Mouse (Mus musculus) stomach, postnatal 0 days (tissue): Measurements from ENCODE around the gene Msantd3. TPM values are rescaled to one million over a fixed set of nuclear protein-coding genes. Genes with fewer than 3 reads are reported as not detected.

Experiments
- ATAC-seq: fragments of 200-750 bp; cut with Nextera tagmentation; 2 replicates; pipeline ENCODE4 v1.8.0; 2017; ENCODE audit not compliant: low FRiP score, low TSS enrichment
- DNase-seq: peaks from one replicate; pipeline ENCODE4 v3.0.0-alpha.2; 2016; ENCODE audit warnings: low spot score
- H3K27ac ChIP-seq: fragments of 300-500 bp; sonication (generic); replicated peaks from 2 replicates; pipeline ENCODE4 v1.5.1; 2014; ENCODE audit warnings: mild to moderate bottlenecking, control low read depth
- H3K27me3 ChIP-seq: fragments of 300-500 bp; sonication (generic); 2 replicates; pipeline ENCODE4 v1.6.1; 2014; ENCODE audit warnings: low read length; ENCODE audit not compliant: control insufficient read depth, insufficient read depth
- H3K36me3 ChIP-seq: fragments of 300-500 bp; sonication (generic); 2 replicates; pipeline ENCODE4 v1.6.1; 2014; ENCODE audit warnings: low read length, mixed read lengths; ENCODE audit not compliant: control insufficient read depth, insufficient read depth
- H3K4me1 ChIP-seq: fragments of 300-500 bp; sonication (generic); replicated peaks from 2 replicates; pipeline ENCODE4 v1.6.1; 2014; ENCODE audit warnings: antibody characterized with exemption; ENCODE audit not compliant: control insufficient read depth, insufficient read depth
- H3K4me2 ChIP-seq: fragments of 300-500 bp; sonication (generic); replicated peaks from 2 replicates; pipeline ENCODE4 v1.6.1; 2014; ENCODE audit warnings: low read depth, mild to moderate bottlenecking, control low read depth, moderate library complexity
- H3K4me3 ChIP-seq: fragments of 300-500 bp; sonication (generic); 2 replicates; pipeline ENCODE4 v1.5.1; 2014; ENCODE audit warnings: low read depth, low read length, control low read depth
- H3K9ac ChIP-seq: fragments of 300-500 bp; sonication (generic); 2 replicates; pipeline ENCODE4 v1.6.1; 2014; ENCODE audit warnings: mild to moderate bottlenecking, low read length, control low read depth, mixed read lengths
- H3K9me3 ChIP-seq: fragments of 300-500 bp; sonication (generic); 2 replicates; pipeline ENCODE4 v1.6.1; 2016; ENCODE audit warnings: low read length; ENCODE audit not compliant: control insufficient read depth
- CTCF ChIP-seq: IDR thresholded peaks from 2 replicates; pipeline ENCODE4 v1.5.1; 2016; ENCODE audit warnings: antibody characterized with exemption, low read depth, mild to moderate bottlenecking, moderate library complexity
- EP300 ChIP-seq: optimal IDR thresholded peaks from 2 replicates; pipeline ENCODE3; 2016; ENCODE audit warnings: antibody characterized with exemption
- WGBS: fragments of 180-500 bp; shearing (Covaris S2); extraction: QIAGEN DNeasy Blood & Tissue Kit; methylation state at CpG from one replicate; pipeline ENCODE4 v1.1.7; 2014; 5-methylcytosine and 5-hydroxymethylcytosine counted together
- polyA plus RNA-seq: library from polyadenylated mRNA; unstranded; fragments of >200 nt; fragmentation: Nextera tagmentation; extraction: Ambion mirVana; gene quantifications from 2 replicates; pipeline ENCODE4 v1.2.1, GENCODE M21; 2015

Msantd3 gene
- polyA plus RNA-seq, result 11.0 and 11.4 TPM in 2 replicates

DNA sequence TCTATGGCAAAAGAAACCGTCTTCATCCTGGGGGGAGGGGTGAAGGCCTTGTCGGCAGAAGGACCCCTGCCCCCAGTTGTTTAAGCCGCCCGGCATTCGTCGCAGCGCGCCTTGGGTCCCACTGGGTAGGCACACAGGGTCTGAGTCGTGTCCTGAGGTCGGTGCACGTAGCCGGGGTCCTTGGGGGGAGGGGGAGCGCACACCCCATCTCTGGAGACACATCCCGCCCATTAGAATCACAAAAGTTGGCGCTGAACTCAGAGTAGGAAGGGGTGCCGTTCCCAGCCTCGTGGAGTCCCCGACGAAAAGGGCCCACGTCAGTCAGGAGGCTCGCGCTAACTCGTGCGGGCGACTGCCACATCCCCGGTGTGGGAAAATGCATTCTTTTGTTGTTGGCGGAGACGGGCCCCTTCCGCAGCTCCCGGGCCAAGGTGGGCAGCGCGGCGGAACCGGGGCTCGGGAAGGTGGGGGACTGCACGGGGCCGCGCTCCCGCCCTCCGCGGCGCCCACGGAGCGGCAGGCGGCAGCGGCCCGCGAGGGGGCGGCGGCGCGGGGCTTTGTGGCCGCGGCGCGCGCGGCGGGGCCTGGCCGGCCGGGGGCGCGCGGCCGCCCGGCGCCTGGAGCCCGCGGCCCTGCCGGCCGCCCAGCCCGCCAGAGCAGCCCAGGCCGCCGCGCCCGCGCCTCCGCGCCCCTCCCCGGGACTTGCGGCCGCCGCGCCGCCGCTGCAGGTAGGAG is at the start of gene Msantd3:
Gene Msantd3 (plus strand): TSS at position 95 of the 735 bp plus-strand sequence.
- H3K36me3 ChIP-seq, result no peaks in the 10 kb centered on the region
- ATAC-seq, result peak; percentile 76
- WGBS, result 1% methylated on average over 43 of the region's 86 CpGs

GRCm38 (mm10) chr4:48491290-48491743 is 48.4 kb upstream of the Msantd3 start:
- no peaks in the 10 kb centered on the region for H3K27me3 ChIP-seq
- no peak for TF ChIP-seq EP300
- no peak for TF ChIP-seq CTCF
- peak overlapping the region; percentile 44 for H3K4me2 ChIP-seq
- no peaks in the 10 kb centered on the region for H3K9me3 ChIP-seq
- H3K27ac ChIP-seq, result no peak overlapping the region
- DNase-seq (peak; percentile 60), ATAC-seq (peak; percentile 65; the same call in 1 of the 2 replicates)
- H3K36me3 ChIP-seq, result no peaks in the 10 kb centered on the region
- no peaks in the 10 kb centered on the region for H3K4me1 ChIP-seq
- peak overlapping the region; percentile 12; the same call in 1 of the 2 replicates for H3K4me3 ChIP-seq
- 7% methylated on average over 14 of the region's 14 CpGs for WGBS
- H3K9ac ChIP-seq, result no peak overlapping the region

More for the DNA sequence above, at the start of gene Msantd3:
- Histone ChIP-seq H3K9ac (peak within 1 kb of the TSS; percentile 94), H3K9me3 (no peaks in the 10 kb centered on the region), H3K4me2 (peak within 1 kb of the TSS; percentile 76), H3K4me3 (peak within 1 kb of the TSS; percentile 70), H3K27ac (peak within 1 kb of the TSS; percentile 88), H3K27me3 (no peaks in the 10 kb centered on the region), H3K4me1 (no peaks in the 10 kb centered on the region; the same call in none of the 2 replicates)
- TF ChIP-seq CTCF (no peak), EP300 (no peak)
- DNase-seq, result peak; percentile 62

DNA sequence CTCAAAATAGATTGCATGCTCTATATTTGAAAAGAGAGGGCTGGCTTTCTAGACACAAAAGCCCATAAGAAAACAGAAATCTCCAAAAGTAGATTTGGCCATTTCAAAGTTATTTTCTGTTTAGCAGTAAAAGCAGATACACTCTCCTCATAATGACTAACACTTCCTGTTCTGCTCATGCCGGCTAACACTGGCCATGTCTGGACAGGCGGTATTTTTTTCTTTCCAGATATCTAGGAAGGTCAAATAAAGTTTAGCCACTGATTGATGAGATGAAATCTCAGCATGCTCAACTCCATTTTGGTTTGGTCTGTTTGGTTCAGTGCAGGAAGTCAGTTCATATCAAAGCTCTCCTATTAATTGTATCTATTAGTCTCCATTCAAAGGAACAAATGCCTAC is 47.2 kb upstream of the Msantd3 start:
- no peaks in the 10 kb centered on the region for H3K36me3 ChIP-seq
- H3K27me3 ChIP-seq, result no peaks in the 10 kb centered on the region
- 22% methylated on average over 2 of the region's 2 CpGs for WGBS
- no peak overlapping the region for H3K4me2 ChIP-seq
- H3K27ac ChIP-seq, result no peak overlapping the region
- no peak for TF ChIP-seq EP300
- TF ChIP-seq CTCF, result no peak
- no peak overlapping the region for H3K4me3 ChIP-seq
- DNase-seq (no peak), ATAC-seq (peak; percentile 66; the same call in 1 of the 2 replicates)
- no peaks in the 10 kb centered on the region for H3K4me1 ChIP-seq
- H3K9me3 ChIP-seq, result no peaks in the 10 kb centered on the region
- no peak overlapping the region for H3K9ac ChIP-seq

- ATAC-seq (no peak), DNase-seq (no peak)
- H3K27ac ChIP-seq, result no peak overlapping the region
- no peaks in the 10 kb centered on the region for H3K9me3 ChIP-seq
- H3K36me3 ChIP-seq, result no peaks in the 10 kb centered on the region
- no peak overlapping the region for H3K4me2 ChIP-seq
- TF ChIP-seq EP300 (no peak), CTCF (no peak)
- no peaks in the 10 kb centered on the region for H3K4me1 ChIP-seq
- WGBS, result 46% methylated on average over 2 of the region's 2 CpGs
- no peaks in the 10 kb centered on the region for H3K27me3 ChIP-seq
- H3K9ac ChIP-seq, result no peak overlapping the region
- no peak overlapping the region for H3K4me3 ChIP-seq
These were observed 28.9 kb upstream of the Msantd3 start for GRCm38 (mm10) chr4:48510861-48511260.

DNA sequence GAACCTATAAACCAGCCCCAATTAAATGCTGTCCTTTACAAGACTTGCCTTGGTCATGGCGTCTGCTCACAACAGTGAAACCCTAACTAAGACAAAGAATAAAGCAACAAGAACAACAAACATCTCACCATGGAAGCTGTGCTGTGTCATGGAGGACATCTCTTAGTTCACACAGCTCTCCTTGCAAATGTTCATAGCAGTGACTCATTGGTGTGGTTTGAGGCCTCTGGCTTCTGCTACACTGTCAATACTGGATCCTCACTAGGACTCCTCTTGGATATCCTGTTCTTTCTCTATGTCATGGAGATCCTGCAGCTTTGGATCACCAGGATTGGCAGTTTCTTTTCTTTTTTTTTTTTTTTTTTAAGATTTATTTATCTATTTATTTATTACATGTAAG is 10.2 kb upstream of the Msantd3 start:
- H3K27ac ChIP-seq, result no peak overlapping the region
- H3K4me2 ChIP-seq, result no peak overlapping the region
- H3K9me3 ChIP-seq, result no peaks in the 10 kb centered on the region
- DNase-seq (no peak), ATAC-seq (no peak)
- no peak for TF ChIP-seq EP300
- TF ChIP-seq CTCF, result no peak
- H3K9ac ChIP-seq, result no peak overlapping the region
- WGBS, result 96% methylated on average over 1 of the region's 1 CpGs
- H3K27me3 ChIP-seq, result no peaks in the 10 kb centered on the region
- H3K4me1 ChIP-seq, result no peaks in the 10 kb centered on the region
- no peak overlapping the region for H3K4me3 ChIP-seq
- no peaks in the 10 kb centered on the region for H3K36me3 ChIP-seq
